Mouse (Mus musculus) inflammation-experienced regulatory T-cells (primary cell): ENCODE measurements around the gene Serpinb9c. TPM values are rescaled to one million over a fixed set of nuclear protein-coding genes. Genes with fewer than 3 reads are reported as not detected.

Source experiments
- polyA plus RNA-seq, 2 experiments: library from polyadenylated mRNA; unstranded; fragments of 100-300 nt; shearing (Covaris generic); gene quantifications; one replicate each; pipeline ENCODE4 v1.2.1; 2017

Gene Serpinb9c
- polyA plus RNA-seq: 1 to 10 TPM in 1 of 2 experiments, under 1 TPM in 1; 0.14 to 1.9 TPM

DNA sequence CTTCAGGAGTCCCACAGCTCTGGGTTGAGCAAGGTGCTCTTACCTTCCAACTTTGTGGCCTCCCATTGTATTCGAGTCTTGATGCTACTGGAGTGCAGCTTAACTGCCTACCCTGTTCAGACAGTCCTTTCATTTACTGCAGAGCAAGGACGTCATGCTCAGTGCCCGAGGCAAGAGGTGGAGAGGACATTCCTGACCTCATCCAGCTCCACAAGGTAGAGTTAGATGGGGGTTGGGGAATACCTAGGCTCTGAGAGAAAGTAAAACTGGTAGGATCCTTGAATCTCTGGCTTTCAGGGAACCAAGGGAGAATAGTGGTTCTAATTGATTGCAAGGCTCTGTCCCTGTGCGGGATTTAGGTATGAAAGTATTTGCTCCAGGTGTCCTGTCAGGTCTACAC is at the start of gene Serpinb9c:
Gene Serpinb9c, minus strand, starts transcription at position 101 of the 400 bp plus-strand sequence.

DNA sequence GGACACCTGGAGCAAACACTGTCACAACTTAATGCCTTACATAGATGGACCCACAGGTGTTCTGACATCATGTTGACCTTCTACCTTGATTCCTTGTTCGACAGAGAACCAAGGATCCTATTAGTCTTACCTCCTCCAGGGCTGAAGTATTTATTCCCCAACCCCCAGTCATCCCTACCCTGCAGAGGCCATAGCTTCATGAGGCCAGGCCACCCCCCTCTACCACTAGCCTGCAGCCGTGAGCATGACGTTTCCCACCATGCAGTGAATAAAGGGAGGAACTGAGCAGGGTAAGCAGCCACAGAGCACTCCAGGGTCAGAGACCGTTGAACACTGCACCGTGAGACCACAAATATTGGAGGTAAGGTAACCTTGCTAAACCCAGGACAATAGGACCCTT is 33.1 kb upstream of the Serpinb9c start, which contains the start of gene Serpinb9d:
Gene Serpinb9d, plus strand, starts transcription at position 301 of the 400 bp plus-strand sequence.

Other genes with a start within 250 kb of the Serpinb9c start
- 10 to 100 TPM in 1 of 2 experiments, 1 to 10 TPM in 1; 6.8 to 19.9 TPM for gene Serpinb6b, start 194.5 kb downstream of the Serpinb9c start, polyA plus RNA-seq
- gene Serpinb9, start 156.5 kb downstream of the Serpinb9c start, polyA plus RNA-seq: 10 to 100 TPM; 18.8 to 24.9 TPM
- gene Serpinb9b, start 132.3 kb downstream of the Serpinb9c start, polyA plus RNA-seq: under 1 TPM; 0.37 to 0.91 TPM
- not detected for gene Serpinb1b, start 81.2 kb downstream of the Serpinb9c start, polyA plus RNA-seq
- gene Serpinb9d, start 33.2 kb upstream of the Serpinb9c start, polyA plus RNA-seq: under 1 TPM in 1 of 2 experiments, not detected in 1; 0.49 TPM
- under 1 TPM in 1 of 2 experiments, not detected in 1; 0.18 TPM for gene Serpinb9e, start 89.9 kb upstream of the Serpinb9c start, polyA plus RNA-seq
- gene Serpinb9f, start 164.3 kb upstream of the Serpinb9c start, polyA plus RNA-seq: under 1 TPM in 1 of 2 experiments, not detected in 1; 0.52 TPM
- gene Gm11397, start 236.0 kb upstream of the Serpinb9c start, polyA plus RNA-seq: not detected